Mouse (Mus musculus): ENCODE data around the gene Cadm1. TPM values are rescaled to one million over a fixed set of nuclear protein-coding genes. Genes with fewer than 3 reads are reported as not detected.

Cadm1 gene
- polyA plus RNA-seq, 1 experiment from 2014 or later, result 86.8 TPM

DNA sequence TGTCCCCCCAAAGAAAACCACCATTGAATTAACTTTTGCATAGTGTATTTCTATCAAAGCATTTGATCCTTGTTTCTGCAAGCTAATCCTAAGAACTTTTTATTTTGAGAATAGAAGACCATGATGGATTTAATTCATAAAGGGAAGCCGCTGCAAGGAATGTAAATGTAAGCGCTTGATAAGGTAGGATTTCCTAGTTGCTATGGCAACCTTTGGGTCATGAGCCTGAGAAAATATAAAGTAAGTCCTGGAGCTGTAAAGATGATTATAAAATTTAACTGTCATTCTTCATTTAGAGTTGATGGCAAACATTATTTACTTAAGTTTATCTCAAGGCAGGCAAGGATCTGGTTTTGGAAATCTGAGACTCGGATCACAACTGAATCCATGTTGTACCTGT, 197.6 kb downstream of the Cadm1 start:
- DNase-seq (ENCODE audit: low read depth, low spot score), result no peak
- in situ Hi-C loops (cut with MboI; ENCODE audit: low pct_unique_long_range_greater_than_20kb), result loop anchor here (25.0 kb wide), 1 partner anchor 860 kb away; no protein-coding TSS in a partner anchor
- ATAC-seq, result no peak
- TF ChIP-seq CTCF (IDR thresholded peaks at IDR 0.05), result no peak
- POLR2A ChIA-PET, result no interaction called here
- no peaks in the 10 kb centered on the region for H3K27me3 ChIP-seq
- CTCF ChIA-PET, result no interaction called here

DNA sequence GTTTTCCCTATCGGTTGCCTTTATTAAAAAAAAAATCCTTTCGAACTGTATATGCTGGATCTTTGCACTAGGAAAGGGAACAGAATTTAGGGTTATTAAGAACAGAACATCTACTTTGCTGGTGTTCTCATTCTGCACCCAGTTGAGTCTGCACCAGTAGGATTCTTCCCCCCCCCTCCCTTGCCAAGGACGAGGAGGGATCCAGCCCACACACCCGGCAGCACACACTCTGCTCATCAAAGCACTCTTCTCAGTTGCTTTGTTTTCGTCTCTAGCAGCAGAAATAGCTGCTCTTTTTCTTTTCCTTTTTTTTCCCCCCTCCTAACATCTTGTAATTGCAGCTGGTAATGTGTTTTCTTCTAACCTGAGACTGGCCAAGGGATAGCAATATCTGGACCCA, 198.9 kb downstream of the Cadm1 start:
- in situ Hi-C loops (cut with MboI; ENCODE audit: low pct_unique_long_range_greater_than_20kb), result loop anchor here (25.0 kb wide), 1 partner anchor 858 kb away; no protein-coding TSS in a partner anchor
- TF ChIP-seq CTCF (IDR thresholded peaks at IDR 0.05), result no peak
- ATAC-seq (no peak), DNase-seq (ENCODE audit: low read depth, low spot score) (no peak)
- CTCF ChIA-PET, result interaction anchor here (1.4 kb wide), 1 partner anchor 10 kb away, joined by 4 read pairs; no protein-coding TSS in a partner anchor
- POLR2A ChIA-PET, result no interaction called here
- no peaks in the 10 kb centered on the region for H3K27me3 ChIP-seq

DNA sequence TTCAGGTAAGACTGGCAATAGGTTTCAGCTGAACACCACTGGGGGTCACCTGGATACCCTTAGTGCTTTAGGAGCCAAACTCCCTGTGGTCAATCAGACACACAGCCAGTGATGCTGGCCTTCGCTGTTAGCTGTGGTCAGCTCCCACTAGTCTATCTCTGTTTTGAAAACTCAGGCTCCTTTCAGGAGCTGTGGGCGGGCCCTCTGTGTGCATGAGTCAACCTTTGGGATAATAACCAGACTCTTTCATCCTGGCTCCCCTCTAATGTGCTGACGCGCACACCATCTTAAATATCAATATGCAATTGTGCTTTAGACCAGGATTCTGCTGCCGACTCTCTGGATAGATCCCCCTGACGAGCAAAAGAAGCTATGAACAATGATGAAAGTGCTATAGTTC, 200.3 kb downstream of the Cadm1 start:
- in situ Hi-C loops (cut with MboI; ENCODE audit: low pct_unique_long_range_greater_than_20kb), result loop anchor here (25.0 kb wide), 1 partner anchor 857 kb away; no protein-coding TSS in a partner anchor
- H3K27me3 ChIP-seq, result no peaks in the 10 kb centered on the region
- no peak for ATAC-seq
- ChIA-PET POLR2A (no interaction called here), CTCF (interaction anchor here (1.2 to 1.3 kb wide), 2 partner anchors 22 to 24 kb away, joined by 3 to 4 read pairs; no protein-coding TSS in a partner anchor)
- DNase-seq (ENCODE audit: low read depth, low spot score), result no peak
- TF ChIP-seq CTCF (IDR thresholded peaks at IDR 0.05), result no peak

DNA sequence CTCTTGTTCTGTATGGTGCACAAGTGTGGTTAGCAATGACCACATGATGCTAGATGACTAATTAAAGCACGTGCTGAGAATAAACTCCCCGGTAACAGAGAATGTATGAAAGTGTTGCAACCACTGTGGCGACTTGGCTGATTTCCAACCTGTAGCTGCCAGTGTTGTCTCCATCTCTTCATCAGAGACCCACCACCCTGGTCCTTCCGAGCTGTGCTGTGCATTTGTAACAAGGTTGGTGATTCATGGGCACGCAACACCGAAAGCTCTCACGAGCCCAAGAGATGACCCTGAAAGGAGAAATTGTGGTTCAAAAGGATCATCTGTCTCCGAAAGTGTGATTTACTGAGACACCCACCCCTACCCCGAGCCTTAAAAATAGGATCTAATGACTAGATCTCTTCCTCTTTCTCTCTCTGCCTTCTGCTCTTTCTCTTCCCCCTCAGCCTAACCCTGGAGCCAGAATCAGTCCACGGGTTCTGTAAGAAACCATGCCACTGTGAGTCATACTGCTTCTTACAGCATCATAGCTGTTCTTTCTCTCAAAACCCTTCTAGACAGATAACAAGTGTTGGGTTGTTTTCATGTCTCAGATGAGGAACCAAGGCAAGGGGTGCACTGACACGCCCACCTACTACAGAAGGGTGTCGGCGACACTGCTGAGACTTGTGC, 203.9 kb downstream of the Cadm1 start:
- in situ Hi-C loops (cut with MboI; ENCODE audit: low pct_unique_long_range_greater_than_20kb), result loop anchor here (25.0 kb wide), 1 partner anchor 853 kb away; no protein-coding TSS in a partner anchor
- TF ChIP-seq CTCF (IDR thresholded peaks at IDR 0.05), result no peak
- DNase-seq (ENCODE audit: low read depth, low spot score) (peak; percentile 66), ATAC-seq (peak; percentile 87)
- H3K27me3 ChIP-seq, result no peaks in the 10 kb centered on the region
- CTCF ChIA-PET, result interaction anchor here (1.1 kb wide), 1 partner anchor 16 kb away, joined by 3 read pairs; no protein-coding TSS in a partner anchor
- POLR2A ChIA-PET, result no interaction called here

DNA sequence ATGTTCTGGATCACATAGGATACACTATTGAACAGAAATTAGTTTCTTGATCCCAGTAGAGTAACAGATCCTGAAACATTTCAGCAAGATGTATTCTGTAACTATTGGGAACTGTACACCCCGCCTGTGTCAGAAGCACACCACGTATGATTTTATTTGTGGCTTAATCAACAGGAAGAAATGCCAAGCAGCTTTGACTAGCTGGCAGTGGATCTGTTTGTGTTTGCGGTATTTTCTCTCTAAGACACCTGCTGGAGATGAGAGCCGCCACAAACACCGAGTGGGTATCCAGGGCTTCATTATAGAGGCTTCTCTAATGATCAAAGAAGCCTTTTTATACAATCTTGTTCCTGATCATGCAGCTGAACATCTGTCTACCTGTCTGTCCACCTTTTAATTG, 204.9 kb downstream of the Cadm1 start:
- DNase-seq (ENCODE audit: low read depth, low spot score), result no peak
- ChIA-PET CTCF (interaction anchor here (1.1 kb wide), 1 partner anchor 15 kb away, joined by 3 read pairs; no protein-coding TSS in a partner anchor), POLR2A (no interaction called here)
- TF ChIP-seq CTCF (IDR thresholded peaks at IDR 0.05), result no peak
- no peak for ATAC-seq
- H3K27me3 ChIP-seq, result no peaks in the 10 kb centered on the region
- in situ Hi-C loops (cut with MboI; ENCODE audit: low pct_unique_long_range_greater_than_20kb), result loop anchor here (25.0 kb wide), 1 partner anchor 852 kb away; no protein-coding TSS in a partner anchor

DNA sequence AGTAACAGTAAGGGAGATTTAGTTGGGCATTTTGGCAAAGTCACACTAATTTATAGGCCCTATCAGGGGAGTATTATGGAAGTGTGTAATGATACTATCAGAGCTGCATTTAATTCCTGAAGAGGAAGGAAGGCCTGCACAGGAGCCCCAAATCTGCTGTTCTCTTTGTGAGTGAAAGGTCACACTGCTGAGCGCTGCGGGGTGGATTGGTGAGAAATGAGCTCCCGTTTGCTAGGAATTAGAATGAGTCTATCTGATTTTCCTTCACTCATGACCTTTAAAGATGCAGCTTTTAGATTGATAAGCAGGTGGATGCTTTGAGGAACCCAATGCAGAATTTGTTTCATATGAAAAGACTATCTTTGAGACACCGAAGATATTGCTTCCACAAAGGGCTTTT, 208.8 kb downstream of the Cadm1 start:
- CTCF ChIA-PET, result interaction anchor here (0.6 to 1.2 kb wide), 2 partner anchors 9 to 136 kb away, joined by 3 read pairs; no protein-coding TSS in a partner anchor
- in situ Hi-C loops (cut with MboI; ENCODE audit: low pct_unique_long_range_greater_than_20kb), result loop anchor here (25.0 kb wide), 1 partner anchor 849 kb away; no protein-coding TSS in a partner anchor
- DNase-seq (ENCODE audit: low read depth, low spot score), result no peak
- H3K27me3 ChIP-seq, result no peaks in the 10 kb centered on the region
- TF ChIP-seq CTCF (IDR thresholded peaks at IDR 0.05), result no peak
- ATAC-seq, result no peak
- POLR2A ChIA-PET, result interaction anchor here (0.6 kb wide), 1 partner anchor 97 kb away, joined by 3 read pairs; no protein-coding TSS in a partner anchor

DNA sequence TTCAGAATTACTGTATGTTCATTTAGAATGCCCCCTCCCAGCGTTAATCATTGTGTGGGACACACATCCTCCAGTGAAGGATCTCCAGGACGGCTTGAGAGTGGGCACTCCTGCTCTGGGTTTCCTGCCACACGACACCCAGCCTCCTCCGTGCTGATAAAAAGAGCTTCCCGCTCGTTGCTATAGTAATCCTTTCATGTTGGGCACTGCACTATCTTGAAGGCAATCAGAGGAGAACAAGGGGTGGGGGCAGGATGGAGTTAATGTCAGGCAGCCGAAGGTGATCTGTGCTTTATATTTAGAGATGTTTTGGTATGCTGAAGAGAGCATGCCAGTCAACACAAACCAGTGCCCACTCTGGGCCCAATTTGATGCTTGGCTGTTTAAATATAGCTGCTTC, 209.3 kb downstream of the Cadm1 start:
- no peak for TF ChIP-seq CTCF (IDR thresholded peaks at IDR 0.05)
- ChIA-PET POLR2A (interaction anchor here (0.6 kb wide), 1 partner anchor 436 kb away, joined by 3 read pairs; no protein-coding TSS in a partner anchor), CTCF (interaction anchor here (1.2 kb wide), 1 partner anchor 8 kb away, joined by 3 read pairs; no protein-coding TSS in a partner anchor)
- DNase-seq (ENCODE audit: low read depth, low spot score) (no peak), ATAC-seq (no peak)
- H3K27me3 ChIP-seq, result no peaks in the 10 kb centered on the region
- in situ Hi-C loops (cut with MboI; ENCODE audit: low pct_unique_long_range_greater_than_20kb), result loop anchor here (25.0 kb wide), 1 partner anchor 848 kb away; no protein-coding TSS in a partner anchor

DNA sequence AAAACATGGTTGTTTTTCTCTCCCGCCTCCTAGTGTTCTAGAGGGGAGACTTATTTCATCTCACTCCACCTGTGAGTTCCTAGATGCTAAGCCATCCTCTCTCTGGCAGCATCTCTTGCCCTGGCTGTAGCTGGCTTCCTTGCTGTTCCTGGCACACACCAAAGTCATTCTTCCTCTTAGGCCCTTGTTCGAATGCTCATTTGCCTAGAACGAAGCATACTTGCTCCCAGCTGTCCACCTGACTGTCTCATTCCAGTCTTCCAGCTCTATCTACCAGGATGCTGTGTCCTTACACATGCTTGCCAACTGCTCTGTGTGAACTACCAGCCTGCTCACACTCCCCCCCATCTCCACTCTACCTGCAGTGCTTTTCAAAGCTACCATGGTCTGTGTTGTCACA, 211.8 kb downstream of the Cadm1 start:
- no peak for TF ChIP-seq CTCF (IDR thresholded peaks at IDR 0.05)
- POLR2A ChIA-PET, result no interaction called here

DNA sequence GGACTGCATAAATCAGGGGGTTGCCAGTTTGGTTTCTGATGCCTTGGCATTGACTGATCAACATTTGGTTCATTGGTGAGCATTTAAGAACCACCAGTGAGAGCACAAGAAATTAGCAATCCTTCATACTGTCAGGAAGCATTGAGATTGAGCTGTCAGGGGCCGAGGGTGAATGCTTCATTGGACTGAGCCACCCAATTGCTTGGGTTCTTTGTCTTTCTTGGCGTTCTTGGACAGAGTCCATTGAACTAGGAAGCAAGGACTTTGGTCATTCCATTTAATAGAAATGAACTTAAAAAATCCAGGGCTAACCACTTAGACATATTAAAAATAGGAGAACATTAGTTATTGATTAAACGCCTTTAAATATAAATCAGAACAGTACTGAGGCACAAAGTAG, 214.9 kb downstream of the Cadm1 start:
- DNase-seq (ENCODE audit: low read depth, low spot score), result no peak
- ATAC-seq, result no peak
- CTCF ChIA-PET, result interaction anchor here (1.4 kb wide), 1 partner anchor 10 kb away, joined by 3 read pairs; no protein-coding TSS in a partner anchor
- POLR2A ChIA-PET, result interaction anchor here (1.1 kb wide), 1 partner anchor 9 kb away, joined by 3 read pairs; no protein-coding TSS in a partner anchor
- no peaks in the 10 kb centered on the region for H3K27me3 ChIP-seq
- no peak for TF ChIP-seq CTCF (IDR thresholded peaks at IDR 0.05)
- in situ Hi-C loops (cut with MboI; ENCODE audit: low pct_unique_long_range_greater_than_20kb), result loop anchor here (25.0 kb wide), 1 partner anchor 842 kb away; no protein-coding TSS in a partner anchor

More for the DNA sequence above, 211.8 kb downstream of the Cadm1 start:
- ATAC-seq, result no peak
- H3K27me3 ChIP-seq, result no peaks in the 10 kb centered on the region
- DNase-seq (ENCODE audit: low read depth, low spot score), result no peak
- in situ Hi-C loops (cut with MboI; ENCODE audit: low pct_unique_long_range_greater_than_20kb), result loop anchor here (25.0 kb wide), 1 partner anchor 846 kb away; no protein-coding TSS in a partner anchor
- CTCF ChIA-PET, result interaction anchor here (1.1 kb wide), 1 partner anchor 21 kb away, joined by 3 read pairs; no protein-coding TSS in a partner anchor

DNA sequence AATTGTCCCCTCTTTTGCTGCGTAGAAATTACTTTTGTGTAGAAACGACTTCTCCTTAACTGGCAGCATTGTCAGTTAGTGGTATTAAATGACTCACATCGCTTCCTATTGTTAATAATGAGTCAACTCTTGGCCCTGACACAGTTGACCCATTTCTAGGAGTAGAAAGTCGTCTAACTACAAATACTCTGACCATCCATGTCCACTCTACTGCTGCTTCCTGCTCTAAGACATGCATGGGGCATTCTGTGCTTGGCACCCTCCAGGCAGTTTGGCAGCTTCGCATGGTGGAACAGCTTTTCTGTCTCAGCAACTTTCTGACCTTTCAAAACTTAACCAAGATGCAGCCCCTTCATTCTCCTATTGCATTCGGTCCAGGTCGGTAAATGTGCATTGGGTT, 215.7 kb downstream of the Cadm1 start:
- ATAC-seq (peak; percentile 51), DNase-seq (ENCODE audit: low read depth, low spot score) (peak; percentile 48)
- no peaks in the 10 kb centered on the region for H3K27me3 ChIP-seq
- ChIA-PET CTCF (interaction anchor here (1.4 kb wide), 1 partner anchor 9 kb away, joined by 3 read pairs; no protein-coding TSS in a partner anchor), POLR2A (interaction anchor here (1.1 kb wide), 1 partner anchor 9 kb away, joined by 3 read pairs; no protein-coding TSS in a partner anchor)
- in situ Hi-C loops (cut with MboI; ENCODE audit: low pct_unique_long_range_greater_than_20kb), result loop anchor here (25.0 kb wide), 1 partner anchor 842 kb away; no protein-coding TSS in a partner anchor
- no peak for TF ChIP-seq CTCF (IDR thresholded peaks at IDR 0.05)

Measured in Patski (cell line).